Mouse (Mus musculus) neural tube, embryonic 12.5 days (tissue): Measurements from ENCODE around the gene Clptm1. TPM values are rescaled to one million over a fixed set of nuclear protein-coding genes. Genes with fewer than 3 reads are reported as not detected.

ENCODE experiments used
- ATAC-seq: fragments of 200-750 bp; cut with Nextera tagmentation; 2 replicates; pipeline ENCODE4 v1.8.0; 2017; ENCODE audit warnings: low read depth, mild to moderate bottlenecking, moderate TSS enrichment, moderate library complexity; ENCODE audit not compliant: low FRiP score
- H3K27ac ChIP-seq: fragments of 300-500 bp; sonication (generic); 2 replicates; pipeline ENCODE4 v1.5.1; 2016
- H3K27me3 ChIP-seq: fragments of 300-500 bp; sonication (generic); replicated peaks from 2 replicates; pipeline ENCODE4 v1.6.1; 2016; ENCODE audit warnings: mild to moderate bottlenecking
- H3K36me3 ChIP-seq: fragments of 300-500 bp; sonication (generic); 2 replicates; pipeline ENCODE4 v1.6.1; 2016; ENCODE audit warnings: mild to moderate bottlenecking
- H3K4me1 ChIP-seq: fragments of 300-500 bp; sonication (generic); 2 replicates; pipeline ENCODE4 v1.6.1; 2016
- H3K4me2 ChIP-seq: fragments of 300-500 bp; sonication (generic); replicated peaks from 2 replicates; pipeline ENCODE4 v1.6.1; 2016; ENCODE audit warnings: mild to moderate bottlenecking
- H3K4me3 ChIP-seq: fragments of 300-500 bp; sonication (generic); 2 replicates; pipeline ENCODE4 v1.5.1; 2016
- H3K9ac ChIP-seq: fragments of 300-500 bp; sonication (generic); 2 replicates; pipeline ENCODE4 v1.6.1; 2016; ENCODE audit warnings: mild to moderate bottlenecking
- H3K9me3 ChIP-seq: fragments of 300-500 bp; sonication (generic); 2 replicates; pipeline ENCODE4 v1.6.1; 2016; ENCODE audit warnings: mild to moderate bottlenecking
- WGBS: fragments of 180-500 bp; shearing (Covaris S2); methylation state at CpG from one replicate; pipeline ENCODE4 v1.1.7; 2016; 5-methylcytosine and 5-hydroxymethylcytosine counted together
- polyA plus RNA-seq: library from polyadenylated mRNA; unstranded; fragments of >200 nt; fragmentation: Nextera tagmentation; extraction: Ambion mirVana; gene quantifications from 2 replicates; pipeline ENCODE4 v1.2.1, GENCODE M21; 2016

Gene Clptm1
- polyA plus RNA-seq, 1 experiment from 2014 or later: 112 TPM

DNA sequence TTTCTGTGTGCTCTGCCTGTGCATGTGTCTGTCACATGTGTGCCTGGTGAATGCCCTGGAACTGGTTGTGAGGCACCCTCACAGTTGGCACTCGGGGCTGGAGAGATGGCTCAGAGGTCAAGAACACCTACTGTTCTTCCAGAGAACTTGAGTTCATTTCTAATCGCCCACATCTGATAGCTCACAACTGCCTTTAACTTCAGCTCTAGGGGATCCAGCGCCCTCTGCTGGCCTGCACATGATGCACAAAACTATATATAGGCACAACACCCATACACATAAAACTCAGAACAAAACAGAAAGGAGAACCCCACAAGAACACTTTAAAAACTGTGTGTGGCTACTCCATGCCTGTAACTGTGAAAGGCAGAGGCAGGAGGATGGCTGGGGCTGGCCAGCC lies 75.6 kb downstream of the Clptm1 start:
- no peak for ATAC-seq

DNA sequence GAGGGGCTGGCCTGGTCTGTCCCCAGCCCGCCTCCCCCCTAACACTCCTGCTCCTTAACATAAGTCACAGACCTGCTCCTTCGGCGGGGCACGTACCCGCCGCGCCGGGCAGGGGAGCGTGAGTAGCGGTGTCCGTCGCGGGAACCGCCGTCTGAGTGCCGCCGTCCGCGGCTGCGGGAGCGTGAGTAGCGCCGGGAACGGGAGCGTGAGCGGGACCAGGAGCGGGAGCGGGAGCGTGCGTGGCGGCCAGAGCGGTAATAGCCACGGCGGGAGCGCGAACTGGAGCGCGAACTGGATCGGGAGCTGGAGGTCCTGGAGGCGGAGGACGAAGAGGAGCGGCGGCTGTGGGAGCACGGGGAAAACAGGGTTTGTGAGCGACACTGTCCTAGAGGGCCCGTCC lies 78.6 kb downstream of the Clptm1 start:
- Histone ChIP-seq H3K4me3 (no peak overlapping the region), H3K27me3 (no peaks in the 10 kb centered on the region), H3K27ac (no peak overlapping the region), H3K36me3 (peaks cover 94% of the 10 kb centered on the region), H3K4me2 (no peak overlapping the region), H3K4me1 (no peaks in the 10 kb centered on the region), H3K9ac (no peak overlapping the region), H3K9me3 (no peaks in the 10 kb centered on the region)
- WGBS: 68% methylated on average over 46 of the region's 46 CpGs
- ATAC-seq: no peak

More for the DNA sequence above, 75.6 kb downstream of the Clptm1 start:
- Histone ChIP-seq H3K36me3 (peaks cover 100% of the 10 kb centered on the region), H3K4me2 (no peak overlapping the region), H3K9me3 (no peaks in the 10 kb centered on the region), H3K27me3 (no peaks in the 10 kb centered on the region), H3K27ac (no peak overlapping the region), H3K9ac (no peak overlapping the region), H3K4me1 (no peaks in the 10 kb centered on the region), H3K4me3 (no peak overlapping the region)
- 60% methylated on average over 3 of the region's 3 CpGs for WGBS

Other genes with a start within 250 kb of the Clptm1 start
- gene Mark4, start 206.2 kb downstream of the Clptm1 start, polyA plus RNA-seq: 19.9 and 21.7 TPM in 2 replicates
- gene Exoc3l2, start 201.7 kb downstream of the Clptm1 start, polyA plus RNA-seq: 1.2 and 1.6 TPM in 2 replicates
- gene Bloc1s3, start 156.7 kb downstream of the Clptm1 start, polyA plus RNA-seq: 4.6 and 5.7 TPM in 2 replicates
- gene Trappc6a, start 156.6 kb downstream of the Clptm1 start, polyA plus RNA-seq: 50.6 and 51.0 TPM in 2 replicates
- 0.11 and 0.19 TPM in 2 replicates for gene Nkpd1, start 147.2 kb downstream of the Clptm1 start, polyA plus RNA-seq
- 44.3 and 48.8 TPM in 2 replicates for gene Ppp1r37, start 102.0 kb downstream of the Clptm1 start, polyA plus RNA-seq
- 0.30 TPM in 1 of 2 replicates, not detected in the other for gene Zfp296, start 87.7 kb downstream of the Clptm1 start, polyA plus RNA-seq
- 140 and 145 TPM in 2 replicates for gene Gemin7, start 87.4 kb downstream of the Clptm1 start, polyA plus RNA-seq
- gene Clasrp, start 60.5 kb downstream of the Clptm1 start, polyA plus RNA-seq: 70.1 and 79.0 TPM in 2 replicates
- gene Relb, start 35.6 kb downstream of the Clptm1 start, polyA plus RNA-seq: 4.9 and 5.8 TPM in 2 replicates
- gene Apoc2, start 12.9 kb upstream of the Clptm1 start, polyA plus RNA-seq: 1.0 and 1.7 TPM in 2 replicates
- gene Gm44805, start 16.4 kb upstream of the Clptm1 start, polyA plus RNA-seq: not detected in 2 replicates
- not detected in 2 replicates for gene Apoc4, start 16.4 kb upstream of the Clptm1 start, polyA plus RNA-seq
- 4.9 and 7.2 TPM in 2 replicates for gene Apoc1, start 27.6 kb upstream of the Clptm1 start, polyA plus RNA-seq
- 204 and 207 TPM in 2 replicates for gene Apoe, start 34.2 kb upstream of the Clptm1 start, polyA plus RNA-seq
- 159 and 165 TPM in 2 replicates for gene Tomm40, start 50.4 kb upstream of the Clptm1 start, polyA plus RNA-seq
- gene Nectin2, start 85.5 kb upstream of the Clptm1 start, polyA plus RNA-seq: 63.5 and 64.4 TPM in 2 replicates
- gene Bcam, start 106.0 kb upstream of the Clptm1 start, polyA plus RNA-seq: 15.1 and 15.4 TPM in 2 replicates
- 0.73 and 0.87 TPM in 2 replicates for gene Cblc, start 131.8 kb upstream of the Clptm1 start, polyA plus RNA-seq
- 1.0 and 2.1 TPM in 2 replicates for gene Bcl3, start 157.7 kb upstream of the Clptm1 start, polyA plus RNA-seq
- gene Gm19345, start 187.0 kb upstream of the Clptm1 start, polyA plus RNA-seq: 1.4 and 1.7 TPM in 2 replicates
- gene Ceacam16, start 196.3 kb upstream of the Clptm1 start, polyA plus RNA-seq: not detected in 2 replicates
- not detected in 2 replicates for gene Ceacam19, start 222.9 kb upstream of the Clptm1 start, polyA plus RNA-seq